Mouse (Mus musculus) midbrain, embryonic 12.5 days (tissue): ENCODE results near the gene Polm. TPM values are rescaled to one million over a fixed set of nuclear protein-coding genes. Genes with fewer than 3 reads are reported as not detected.
A peak's percentile ranks its signal among the peaks of the same experiment; 100 is the strongest.

Source experiments
- ATAC-seq: fragments of 200-750 bp; cut with Nextera tagmentation; 2 replicates; pipeline ENCODE4 v1.8.0; 2017; ENCODE audit warnings: low read depth, moderate TSS enrichment, moderate library complexity; ENCODE audit not compliant: low FRiP score
- H3K27ac ChIP-seq: fragments of 300-500 bp; sonication (generic); replicated peaks from 2 replicates; pipeline ENCODE4 v1.5.1; 2016; ENCODE audit warnings: mild to moderate bottlenecking
- H3K27me3 ChIP-seq: fragments of 300-500 bp; sonication (generic); 2 replicates; pipeline ENCODE4 v1.6.1; 2016; ENCODE audit warnings: mild to moderate bottlenecking
- H3K36me3 ChIP-seq: fragments of 300-500 bp; sonication (generic); 2 replicates; pipeline ENCODE4 v1.6.1; 2016
- H3K4me1 ChIP-seq: fragments of 300-500 bp; sonication (generic); 2 replicates; pipeline ENCODE4 v1.6.1; 2016
- H3K4me2 ChIP-seq: fragments of 300-500 bp; sonication (generic); replicated peaks from 2 replicates; pipeline ENCODE4 v1.6.1; 2016; ENCODE audit warnings: mild to moderate bottlenecking, moderate library complexity
- H3K4me3 ChIP-seq: fragments of 300-500 bp; sonication (generic); 2 replicates; pipeline ENCODE4 v1.5.1; 2016; ENCODE audit warnings: mild to moderate bottlenecking
- H3K9ac ChIP-seq: fragments of 300-500 bp; sonication (generic); replicated peaks from 2 replicates; pipeline ENCODE4 v1.6.1; 2016; ENCODE audit warnings: mild to moderate bottlenecking, moderate library complexity
- H3K9me3 ChIP-seq: fragments of 300-500 bp; sonication (generic); 2 replicates; pipeline ENCODE4 v1.6.1; 2016; ENCODE audit warnings: mild to moderate bottlenecking
- WGBS: fragments of 180-500 bp; shearing (Covaris S2); methylation state at CpG from one replicate; pipeline ENCODE4 v1.1.7; 2016; 5-methylcytosine and 5-hydroxymethylcytosine counted together
- polyA plus RNA-seq: library from polyadenylated mRNA; unstranded; fragments of >200 nt; fragmentation: Nextera tagmentation; extraction: Ambion mirVana; gene quantifications from 2 replicates; pipeline ENCODE4 v1.2.1, GENCODE M21; 2016

Gene Polm
- polyA plus RNA-seq, 1 experiment from 2014 or later, result 9.3 TPM

DNA sequence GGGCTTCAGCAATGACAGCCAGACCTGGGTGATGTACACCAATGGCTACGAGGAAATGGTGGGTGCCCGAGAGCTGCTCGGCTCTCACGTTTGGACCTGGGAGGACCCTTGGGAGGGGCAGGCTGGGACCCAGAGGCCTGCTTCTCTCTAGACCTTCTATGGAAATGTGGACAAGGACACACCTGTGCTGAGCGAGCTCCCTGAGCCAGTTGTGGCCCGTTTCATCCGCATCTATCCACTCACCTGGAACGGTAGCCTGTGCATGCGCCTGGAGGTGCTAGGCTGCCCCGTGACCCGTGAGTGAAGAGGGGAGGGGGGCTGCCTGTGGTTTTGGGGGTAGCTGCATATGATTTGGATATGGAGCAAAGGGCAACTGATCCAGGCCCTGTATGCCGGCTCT is 30.5 kb upstream of the Polm start:
- H3K4me1 ChIP-seq, result no peaks in the 10 kb centered on the region
- no peak overlapping the region for H3K9ac ChIP-seq
- no peaks in the 10 kb centered on the region for H3K9me3 ChIP-seq
- 85% methylated on average over 12 of the region's 12 CpGs for WGBS
- no peak for ATAC-seq
- H3K27me3 ChIP-seq, result peaks cover 15% of the 10 kb centered on the region
- H3K4me3 ChIP-seq, result no peak overlapping the region
- no peak overlapping the region for H3K27ac ChIP-seq
- H3K4me2 ChIP-seq, result no peak overlapping the region
- peaks cover 38% of the 10 kb centered on the region for H3K36me3 ChIP-seq

DNA sequence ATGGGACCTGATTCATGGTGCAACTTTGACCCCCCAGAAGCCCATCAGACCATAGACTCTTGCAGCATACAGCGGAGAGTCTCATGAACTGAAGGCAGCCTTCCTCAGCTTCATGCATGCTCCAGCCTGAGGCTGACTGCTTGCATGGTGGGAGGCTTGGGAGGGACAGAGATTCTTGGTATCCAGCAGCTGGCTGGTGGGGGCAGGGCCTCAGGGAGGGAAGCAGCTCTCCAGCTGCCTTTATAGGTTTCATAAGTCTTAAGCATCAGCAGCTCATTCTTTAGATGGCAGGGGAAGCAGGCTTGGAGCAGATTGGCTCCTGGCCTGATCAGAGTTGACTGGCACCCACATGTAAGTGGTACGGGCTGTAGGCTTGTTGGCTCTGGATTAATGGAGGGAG is 29.4 kb upstream of the Polm start:
- Histone ChIP-seq H3K27me3 (peaks cover 27% of the 10 kb centered on the region), H3K9me3 (no peaks in the 10 kb centered on the region), H3K4me3 (no peak overlapping the region), H3K27ac (no peak overlapping the region), H3K9ac (no peak overlapping the region), H3K4me2 (no peak overlapping the region), H3K4me1 (0 out of 2 replicates have a peak, but pooled peaks cover 2% of the 10 kb centered on the region), H3K36me3 (peaks cover 27% of the 10 kb centered on the region)
- ATAC-seq, result no peak
- 93% methylated on average over 2 of the region's 2 CpGs for WGBS

DNA sequence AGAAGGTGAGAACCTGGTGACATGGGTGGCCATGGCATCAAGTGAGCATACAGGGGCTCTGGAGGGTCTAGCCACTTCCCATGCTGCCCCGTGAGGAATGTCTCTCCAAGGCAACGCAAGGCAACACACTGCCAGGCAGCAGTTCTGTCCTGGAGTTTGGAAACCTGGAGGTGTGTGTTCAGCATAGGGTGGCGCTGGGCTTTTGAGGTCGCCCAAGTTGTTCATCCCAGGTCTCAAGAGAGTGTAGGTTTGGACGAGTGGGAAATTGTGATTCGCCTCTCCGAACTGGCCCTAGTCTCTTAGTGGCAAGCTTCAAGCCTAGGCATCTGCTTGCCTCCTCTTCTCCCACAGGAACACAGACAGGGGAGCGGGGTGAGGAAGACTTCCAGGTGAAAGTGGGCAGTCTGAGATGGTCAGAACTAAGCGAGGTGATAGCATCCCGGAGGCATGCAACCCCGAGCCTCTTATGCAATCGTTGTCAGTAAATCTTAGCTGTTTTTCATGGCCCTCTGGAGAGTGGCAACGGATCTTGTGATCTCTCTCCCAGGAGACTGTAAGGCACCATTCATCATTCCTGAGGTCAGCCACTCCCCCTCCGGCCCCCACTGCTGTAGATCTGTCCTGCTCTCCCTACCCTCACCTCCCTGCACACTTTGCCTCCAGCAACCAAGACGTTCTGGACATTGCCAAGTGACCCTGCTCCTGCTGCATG is 24.7 kb upstream of the Polm start:
- peak overlapping the region; percentile 37 for H3K4me3 ChIP-seq
- no peak overlapping the region for H3K27ac ChIP-seq
- H3K9me3 ChIP-seq, result no peaks in the 10 kb centered on the region
- H3K9ac ChIP-seq, result peak overlapping the region; percentile 51; the same call in 1 of the 2 replicates
- H3K36me3 ChIP-seq, result no peaks in the 10 kb centered on the region
- WGBS, result 38% methylated on average over 15 of the region's 15 CpGs
- peaks cover 56% of the 10 kb centered on the region for H3K27me3 ChIP-seq
- peak overlapping the region; percentile 54 for H3K4me2 ChIP-seq
- ATAC-seq, result no peak
- H3K4me1 ChIP-seq, result peaks cover 13% of the 10 kb centered on the region

DNA sequence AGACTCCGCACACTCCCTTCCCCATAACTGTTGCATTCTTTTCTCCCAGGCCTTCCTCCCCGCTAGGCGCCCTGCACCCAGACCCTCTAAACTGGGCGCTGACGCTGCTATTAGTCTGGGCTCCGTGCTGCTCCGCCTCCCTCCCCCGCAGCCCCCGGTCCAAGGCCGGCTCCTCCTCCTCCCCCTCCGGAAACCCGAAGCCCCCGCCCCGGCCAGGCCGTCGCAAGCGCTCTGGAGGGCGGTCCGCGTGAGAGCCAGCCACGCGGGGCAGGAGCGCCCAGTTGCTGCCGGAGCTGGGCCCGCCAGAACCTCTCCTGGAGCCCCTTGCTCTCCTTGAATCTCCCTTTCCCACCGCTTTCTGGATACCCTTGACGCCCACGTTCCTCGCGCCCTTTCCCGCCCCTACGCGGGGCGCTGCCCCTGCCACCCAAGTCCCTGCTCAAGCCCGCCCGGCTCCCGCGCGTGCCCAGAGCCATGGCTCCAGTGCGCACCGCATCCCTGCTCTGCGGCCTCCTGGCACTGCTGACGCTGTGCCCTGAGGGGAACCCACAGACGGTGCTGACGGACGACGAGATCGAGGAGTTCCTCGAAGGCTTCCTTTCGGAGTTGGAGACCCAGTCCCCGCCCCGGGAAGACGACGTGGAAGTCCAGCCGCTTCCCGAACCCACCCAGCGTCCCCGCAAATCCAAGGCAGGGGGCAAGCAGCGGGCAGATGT is 24.0 kb upstream of the Polm start, which contains the start of gene Aebp1:
Aebp1 (plus strand) TSS at position 270 of the 716 bp plus-strand sequence.
- Histone ChIP-seq H3K36me3 (no peaks in the 10 kb centered on the region), H3K9me3 (no peaks in the 10 kb centered on the region), H3K27me3 (peaks cover 56% of the 10 kb centered on the region), H3K9ac (peak within 1 kb of the TSS; percentile 51), H3K27ac (no peak within 1 kb of the TSS), H3K4me3 (peak within 1 kb of the TSS; percentile 37), H3K4me1 (peaks cover 13% of the 10 kb centered on the region), H3K4me2 (peak within 1 kb of the TSS; percentile 54)
- 3% methylated on average over 57 of the region's 59 CpGs for WGBS
- no peak for ATAC-seq

DNA sequence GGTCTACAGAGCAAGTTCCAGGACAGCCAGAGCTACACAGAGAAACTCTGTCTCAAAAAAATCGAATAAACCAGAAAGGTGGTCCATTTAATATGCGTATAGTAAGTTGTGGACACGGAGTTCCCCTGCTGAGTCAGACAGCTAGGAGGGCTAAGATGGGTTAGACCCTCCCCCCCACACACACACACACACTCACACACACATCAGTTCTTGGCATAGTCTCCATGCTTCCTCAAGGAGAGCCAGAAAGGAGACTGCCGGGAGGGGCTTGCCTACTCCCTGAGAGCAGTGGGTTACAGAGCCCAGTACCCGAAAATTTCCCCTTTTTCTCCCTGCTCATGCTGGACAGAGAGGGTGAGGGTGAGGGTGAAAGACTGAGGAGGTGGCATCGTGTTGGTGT is 22.8 kb upstream of the Polm start:
- 67% methylated on average over 6 of the region's 6 CpGs for WGBS
- no peak for ATAC-seq
- Histone ChIP-seq H3K36me3 (no peaks in the 10 kb centered on the region), H3K4me1 (peaks cover 13% of the 10 kb centered on the region), H3K9ac (no peak overlapping the region), H3K9me3 (no peaks in the 10 kb centered on the region), H3K27me3 (peaks cover 56% of the 10 kb centered on the region), H3K4me2 (no peak overlapping the region), H3K27ac (no peak overlapping the region), H3K4me3 (no peak overlapping the region)

DNA sequence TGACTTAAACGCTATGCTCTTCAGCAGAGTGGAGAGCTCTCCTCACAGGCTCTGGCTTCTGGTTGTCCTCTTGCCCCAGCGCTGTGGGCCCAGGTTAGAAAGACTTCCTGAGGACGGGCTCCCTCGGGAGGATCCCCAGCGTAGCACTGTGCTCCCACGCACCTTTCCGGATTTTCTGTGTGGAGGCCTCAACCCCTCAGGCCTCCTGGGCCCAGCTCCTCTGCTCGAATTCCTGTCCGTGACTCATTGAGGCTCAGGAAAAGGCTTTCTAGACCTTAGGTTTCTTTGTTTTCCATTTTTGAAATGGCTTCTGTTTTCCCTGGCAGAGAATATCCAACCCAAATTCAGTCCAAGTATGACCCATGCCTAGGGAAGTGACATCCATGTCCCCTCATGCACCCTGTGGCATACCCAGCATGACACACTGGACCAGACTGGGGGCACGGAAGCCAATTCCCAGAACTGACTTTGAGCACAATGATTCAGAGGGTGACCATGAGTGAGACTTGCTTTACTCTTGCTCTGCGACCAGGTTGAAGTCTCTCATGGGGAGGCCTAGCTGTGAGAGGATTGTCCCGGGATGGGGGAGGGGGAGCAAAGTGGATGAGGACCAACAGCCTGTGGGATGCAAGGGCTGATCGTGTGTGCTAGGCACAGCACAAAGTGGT is 22.2 kb upstream of the Polm start:
- Histone ChIP-seq H3K27ac (no peak overlapping the region), H3K36me3 (no peaks in the 10 kb centered on the region), H3K9me3 (no peaks in the 10 kb centered on the region), H3K4me2 (no peak overlapping the region), H3K27me3 (peaks cover 56% of the 10 kb centered on the region), H3K9ac (no peak overlapping the region), H3K4me1 (peaks cover 13% of the 10 kb centered on the region), H3K4me3 (no peak overlapping the region)
- WGBS, result 84% methylated on average over 13 of the region's 13 CpGs
- no peak for ATAC-seq

DNA sequence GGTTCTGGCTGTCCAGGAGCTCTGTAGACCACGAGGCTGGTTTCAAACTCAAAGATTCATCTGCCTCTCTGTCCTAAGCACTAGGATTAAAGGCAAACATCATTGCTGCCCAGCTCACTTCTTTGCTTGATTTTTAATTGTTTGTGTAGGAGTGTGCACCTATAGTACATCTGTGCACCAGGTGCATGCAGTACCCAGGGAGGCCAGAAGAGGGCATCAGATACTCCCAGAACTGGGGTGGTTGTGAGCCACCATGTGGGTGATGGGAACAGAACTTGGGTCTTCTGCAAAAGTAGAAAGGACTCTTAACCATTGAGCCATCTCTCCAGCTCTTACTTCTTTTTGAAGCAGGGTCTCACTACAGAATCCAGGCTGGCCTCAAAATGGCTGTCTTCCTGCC is 20.9 kb upstream of the Polm start:
- no peak overlapping the region for H3K4me2 ChIP-seq
- no peak for ATAC-seq
- H3K27ac ChIP-seq, result no peak overlapping the region
- H3K4me1 ChIP-seq, result peaks cover 13% of the 10 kb centered on the region
- no peaks in the 10 kb centered on the region for H3K9me3 ChIP-seq
- H3K36me3 ChIP-seq, result no peaks in the 10 kb centered on the region
- H3K4me3 ChIP-seq, result no peak overlapping the region
- peaks cover 45% of the 10 kb centered on the region for H3K27me3 ChIP-seq
- 76% methylated on average over 1 of the region's 1 CpGs for WGBS
- H3K9ac ChIP-seq, result no peak overlapping the region

DNA sequence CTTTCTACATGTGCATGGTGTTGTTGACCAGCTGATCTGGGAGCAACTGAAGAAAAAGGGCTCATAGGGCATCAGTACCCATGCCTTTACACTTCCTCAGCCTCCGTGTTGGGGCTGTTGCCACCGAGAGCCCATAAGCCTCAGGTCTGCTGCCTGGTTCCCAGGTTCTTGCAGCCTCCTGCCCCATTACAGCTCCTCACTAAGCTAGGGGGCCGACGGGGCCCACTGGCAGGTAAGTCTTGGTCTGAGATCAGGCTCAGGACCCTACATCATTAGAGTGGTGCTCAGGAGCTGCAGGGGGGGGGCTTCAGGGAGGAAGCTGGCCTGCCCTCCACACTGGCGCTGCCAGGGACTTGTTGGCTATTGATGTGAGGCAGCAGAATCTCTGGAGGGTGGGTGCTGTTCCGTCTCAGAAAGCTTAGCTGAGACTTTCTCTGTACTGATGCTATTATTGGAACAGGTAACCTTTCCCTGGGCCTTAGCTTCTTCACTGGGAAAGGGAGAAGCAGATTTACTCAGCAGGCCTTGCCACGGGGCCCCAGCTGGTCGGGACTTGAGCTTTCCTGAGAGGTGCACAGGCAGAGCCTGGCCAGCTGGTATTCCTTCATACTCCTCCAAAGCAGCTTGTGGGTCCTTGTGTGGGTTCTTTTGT is 18.8 kb upstream of the Polm start:
- Histone ChIP-seq H3K36me3 (no peaks in the 10 kb centered on the region), H3K27ac (no peak overlapping the region), H3K4me1 (peaks cover 5% of the 10 kb centered on the region), H3K9me3 (no peaks in the 10 kb centered on the region), H3K4me3 (no peak overlapping the region), H3K27me3 (peaks cover 23% of the 10 kb centered on the region), H3K9ac (no peak overlapping the region), H3K4me2 (no peak overlapping the region)
- WGBS, result 72% methylated on average over 8 of the region's 8 CpGs
- no peak for ATAC-seq

DNA sequence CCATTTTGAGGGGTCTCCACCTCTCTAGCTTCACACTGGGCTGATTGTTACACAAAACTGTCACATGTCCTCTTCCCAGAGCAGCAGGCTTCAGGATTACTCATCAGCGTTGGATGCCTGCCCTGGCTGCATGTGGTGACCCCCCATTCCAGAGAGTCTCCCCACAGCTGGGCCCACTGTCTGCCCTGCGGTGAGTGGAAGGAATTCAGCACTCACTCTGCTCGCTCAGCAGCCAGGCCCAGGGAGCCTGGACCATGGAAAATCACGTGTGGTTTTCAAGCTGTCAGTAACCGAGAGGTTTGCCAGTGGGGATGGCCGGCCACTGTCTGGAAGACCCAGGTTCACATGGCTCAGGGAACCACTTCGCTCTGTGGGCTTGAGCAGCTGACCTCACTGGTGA is 18.1 kb upstream of the Polm start:
- Histone ChIP-seq H3K9ac (no peak overlapping the region), H3K9me3 (no peaks in the 10 kb centered on the region), H3K4me2 (no peak overlapping the region), H3K4me3 (no peak overlapping the region), H3K36me3 (no peaks in the 10 kb centered on the region), H3K27ac (no peak overlapping the region), H3K27me3 (peaks cover 16% of the 10 kb centered on the region), H3K4me1 (no peaks in the 10 kb centered on the region)
- no peak for ATAC-seq
- 41% methylated on average over 7 of the region's 7 CpGs for WGBS

DNA sequence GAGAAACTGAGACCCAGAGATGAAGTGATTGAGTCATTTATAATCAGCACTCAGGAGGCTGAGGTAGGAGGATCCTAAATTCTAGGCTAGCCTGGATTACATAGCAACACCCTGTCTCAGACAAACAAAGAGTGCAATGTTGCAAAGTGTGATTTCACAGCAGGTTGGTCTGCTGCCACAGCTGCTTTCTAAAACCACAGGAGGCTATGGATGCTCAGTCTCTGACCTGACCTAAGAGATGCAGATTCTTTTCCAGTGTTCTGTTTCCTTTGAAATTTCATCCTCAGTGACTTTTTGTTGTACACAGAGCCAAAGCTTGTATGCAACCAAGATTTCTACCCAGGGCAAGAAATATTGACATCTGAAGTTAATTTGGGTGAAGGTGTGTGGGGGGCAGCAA is 17.7 kb upstream of the Polm start:
- no peaks in the 10 kb centered on the region for H3K4me1 ChIP-seq
- peaks cover 12% of the 10 kb centered on the region for H3K27me3 ChIP-seq
- H3K4me3 ChIP-seq, result no peak overlapping the region
- no peaks in the 10 kb centered on the region for H3K36me3 ChIP-seq
- no peak overlapping the region for H3K4me2 ChIP-seq
- no peaks in the 10 kb centered on the region for H3K9me3 ChIP-seq
- no peak overlapping the region for H3K27ac ChIP-seq
- ATAC-seq, result no peak
- no peak overlapping the region for H3K9ac ChIP-seq

DNA sequence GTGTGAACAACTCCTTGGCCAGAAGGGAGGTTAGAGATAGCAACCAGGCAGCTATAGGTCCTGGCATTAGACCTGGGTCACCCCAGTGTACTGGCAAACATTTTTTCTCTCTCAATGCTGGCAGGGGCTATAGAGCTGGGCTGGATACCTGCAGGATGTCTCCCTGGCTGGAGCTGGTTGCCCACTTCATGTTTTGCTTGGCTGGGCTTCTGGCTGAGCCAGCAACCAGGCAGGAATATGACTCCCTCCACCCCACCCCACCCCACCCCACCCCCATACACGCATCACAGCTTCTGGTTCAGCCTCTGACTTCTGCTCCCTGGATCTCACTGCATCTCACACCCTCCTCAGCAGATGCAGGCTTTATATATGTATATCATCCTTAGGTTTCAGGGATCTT is 14.5 kb upstream of the Polm start:
- Histone ChIP-seq H3K9me3 (no peaks in the 10 kb centered on the region), H3K27ac (no peak overlapping the region), H3K36me3 (no peaks in the 10 kb centered on the region), H3K27me3 (no peaks in the 10 kb centered on the region), H3K9ac (no peak overlapping the region), H3K4me3 (no peak overlapping the region), H3K4me1 (no peaks in the 10 kb centered on the region; the same call in 1 of the 2 replicates), H3K4me2 (no peak overlapping the region)
- 47% methylated on average over 1 of the region's 1 CpGs for WGBS
- ATAC-seq, result no peak
